Mouse (Mus musculus) lung, postnatal 0 days (tissue): Measurements from ENCODE around the gene Scnn1g. TPM values are rescaled to one million over a fixed set of nuclear protein-coding genes. Genes with fewer than 3 reads are reported as not detected.
A peak's percentile ranks its signal among the peaks of the same experiment; 100 is the strongest.

Experiments
- ATAC-seq: fragments of 200-750 bp; cut with Nextera tagmentation; 2 replicates; pipeline ENCODE4 v1.8.0; 2017; ENCODE audit warnings: moderate library complexity
- DNase-seq: peaks from one replicate; pipeline ENCODE4 v3.0.0-alpha.2; 2016; ENCODE audit warnings: low spot score
- H3K27ac ChIP-seq: fragments of 300-500 bp; sonication (generic); 2 replicates; pipeline ENCODE4 v1.5.1; 2014; ENCODE audit warnings: antibody characterized with exemption, mild to moderate bottlenecking, low read length, mixed read lengths
- H3K27me3 ChIP-seq: fragments of 300-500 bp; sonication (generic); replicated peaks from 2 replicates; pipeline ENCODE4 v1.6.1; 2014; ENCODE audit warnings: low read length, mixed read lengths; ENCODE audit not compliant: insufficient read depth
- H3K36me3 ChIP-seq: fragments of 300-500 bp; sonication (generic); 2 replicates; pipeline ENCODE4 v1.6.1; 2014; ENCODE audit warnings: low read length, mixed read lengths; ENCODE audit not compliant: insufficient read depth
- H3K4me1 ChIP-seq: fragments of 300-500 bp; sonication (generic); 2 replicates; pipeline ENCODE4 v1.6.1; 2014; ENCODE audit warnings: antibody characterized with exemption, low read depth, low read length, mixed read lengths; ENCODE audit not compliant: insufficient read depth
- H3K4me2 ChIP-seq: fragments of 300-500 bp; sonication (generic); replicated peaks from 2 replicates; pipeline ENCODE4 v1.6.1; 2014; ENCODE audit warnings: low read depth, mild to moderate bottlenecking, low read length, moderate library complexity, mixed read lengths
- H3K4me3 ChIP-seq: fragments of 300-500 bp; sonication (generic); 2 replicates; pipeline ENCODE4 v1.5.1; 2014; ENCODE audit warnings: low read depth, low read length
- H3K9ac ChIP-seq: fragments of 300-500 bp; sonication (generic); replicated peaks from 2 replicates; pipeline ENCODE4 v1.6.1; 2014; ENCODE audit warnings: low read depth, mild to moderate bottlenecking
- H3K9me3 ChIP-seq: fragments of 300-500 bp; sonication (generic); 2 replicates; pipeline ENCODE4 v1.6.1; 2016; ENCODE audit warnings: low read length, mixed read lengths
- CTCF ChIP-seq: IDR thresholded peaks from 2 replicates; pipeline ENCODE4 v1.5.1; 2016; ENCODE audit warnings: antibody characterized with exemption, mild to moderate bottlenecking
- EP300 ChIP-seq: IDR thresholded peaks from 2 replicates; pipeline ENCODE4 v1.6.1; 2016; ENCODE audit warnings: antibody characterized with exemption, mild to moderate bottlenecking, control low read depth
- WGBS: fragments of 180-500 bp; shearing (Covaris S2); extraction: QIAGEN DNeasy Blood & Tissue Kit; methylation state at CpG from one replicate; pipeline ENCODE4 v1.1.7; 2014; 5-methylcytosine and 5-hydroxymethylcytosine counted together
- polyA plus RNA-seq: library from polyadenylated mRNA; unstranded; fragments of >200 nt; fragmentation: Nextera tagmentation; extraction: Ambion mirVana; gene quantifications from 2 replicates; pipeline ENCODE4 v1.2.1, GENCODE M21; 2015

The Scnn1g gene
- polyA plus RNA-seq, 1 experiment from 2014 or later: 139 TPM

GRCm38 (mm10) chr7:121763328-121763727, 29.0 kb downstream of the Scnn1g start:
- TF ChIP-seq CTCF: no peak
- TF ChIP-seq EP300: no peak
- ATAC-seq: no peak

DNA sequence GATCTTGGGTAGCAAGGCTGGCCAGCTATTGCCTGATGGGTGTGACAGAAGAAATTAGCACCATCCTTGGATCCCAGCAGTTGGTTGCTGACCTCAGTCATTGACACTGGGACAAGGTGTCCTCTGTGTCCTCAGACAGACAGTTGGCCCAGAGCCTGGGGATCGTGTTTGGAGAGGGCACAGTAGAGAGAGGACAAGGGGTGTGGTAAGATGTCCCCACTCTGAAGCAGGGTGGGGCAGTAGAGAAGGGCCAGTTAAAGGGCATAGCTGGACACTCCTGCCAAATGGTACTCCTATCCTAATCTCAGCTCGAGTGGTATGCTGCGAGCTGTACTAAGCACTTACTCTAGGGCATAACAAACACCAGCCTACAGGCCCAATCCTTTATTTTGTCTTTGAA, 33.6 kb downstream of the Scnn1g start:
- H3K9ac ChIP-seq: no peak overlapping the region
- no peaks in the 10 kb centered on the region for H3K4me1 ChIP-seq
- TF ChIP-seq CTCF (no peak), EP300 (peak; percentile 99)
- no peaks in the 10 kb centered on the region for H3K27me3 ChIP-seq
- WGBS: 48% methylated on average over 3 of the region's 3 CpGs
- no peak overlapping the region for H3K4me3 ChIP-seq
- no peaks in the 10 kb centered on the region for H3K9me3 ChIP-seq
- ATAC-seq (peak; percentile 95), DNase-seq (peak; percentile 78)
- H3K27ac ChIP-seq: peak overlapping the region; percentile 51; the same call in 1 of the 2 replicates
- H3K4me2 ChIP-seq: no peak overlapping the region
- no peaks in the 10 kb centered on the region for H3K36me3 ChIP-seq

More at GRCm38 (mm10) chr7:121763328-121763727, 29.0 kb downstream of the Scnn1g start:
- Histone ChIP-seq H3K27me3 (no peaks in the 10 kb centered on the region), H3K27ac (no peak overlapping the region), H3K9me3 (no peaks in the 10 kb centered on the region), H3K4me2 (no peak overlapping the region), H3K4me3 (no peak overlapping the region), H3K4me1 (no peaks in the 10 kb centered on the region), H3K9ac (no peak overlapping the region), H3K36me3 (no peaks in the 10 kb centered on the region)
- 60% methylated on average over 4 of the region's 4 CpGs for WGBS
- DNase-seq: no peak

GRCm38 (mm10) chr7:121768983-121769382, 34.7 kb downstream of the Scnn1g start:
- H3K9ac ChIP-seq: no peak overlapping the region
- H3K27me3 ChIP-seq: no peaks in the 10 kb centered on the region
- no peak overlapping the region for H3K4me2 ChIP-seq
- H3K36me3 ChIP-seq: no peaks in the 10 kb centered on the region
- H3K4me1 ChIP-seq: no peaks in the 10 kb centered on the region
- TF ChIP-seq EP300 (no peak), CTCF (no peak)
- no peaks in the 10 kb centered on the region for H3K9me3 ChIP-seq
- no peak overlapping the region for H3K4me3 ChIP-seq
- DNase-seq (no peak), ATAC-seq (peak; percentile 41; the same call in 1 of the 2 replicates)
- peak overlapping the region; percentile 59; the same call in 1 of the 2 replicates for H3K27ac ChIP-seq
- 67% methylated on average over 9 of the region's 9 CpGs for WGBS

- ATAC-seq: peak; percentile 93
- no peaks in the 10 kb centered on the region for H3K27me3 ChIP-seq
- no peaks in the 10 kb centered on the region for H3K36me3 ChIP-seq
- H3K27ac ChIP-seq: peak overlapping the region; percentile 62
- TF ChIP-seq EP300 (peak; percentile 99), CTCF (no peak)
- H3K4me2 ChIP-seq: no peak overlapping the region
- no peak overlapping the region for H3K4me3 ChIP-seq
- no peaks in the 10 kb centered on the region for H3K9me3 ChIP-seq
- no peaks in the 10 kb centered on the region; the same call in 1 of the 2 replicates for H3K4me1 ChIP-seq
- no peak overlapping the region for H3K9ac ChIP-seq
- DNase-seq: peak; percentile 92
- 35% methylated on average over 1 of the region's 1 CpGs for WGBS
Observed at GRCm38 (mm10) chr7:121778553-121778952, 44.3 kb downstream of the Scnn1g start.

DNA sequence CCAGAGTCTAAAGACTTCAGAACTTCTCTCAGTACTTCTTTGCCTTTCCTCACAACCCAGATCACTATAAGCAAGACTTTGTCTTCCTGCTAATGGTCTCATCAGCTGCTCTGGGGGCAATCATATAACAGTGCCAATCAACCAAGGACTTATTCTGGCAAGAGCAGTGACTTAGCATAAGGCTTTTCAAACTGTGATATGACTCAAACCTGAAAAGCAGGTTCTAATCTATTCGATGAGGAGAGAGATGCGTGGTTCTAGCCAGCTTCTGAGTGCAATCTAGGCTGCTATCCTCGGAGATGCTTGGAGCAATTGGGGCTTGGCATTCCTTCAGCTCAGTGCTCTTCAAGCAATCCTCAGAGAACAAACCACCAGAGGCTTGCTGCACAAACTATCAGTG, 44.7 kb downstream of the Scnn1g start:
- no peak overlapping the region for H3K9ac ChIP-seq
- peak; percentile 72 for DNase-seq
- WGBS: 44% methylated on average over 3 of the region's 3 CpGs
- peak; percentile 78 for ATAC-seq
- H3K4me1 ChIP-seq: no peaks in the 10 kb centered on the region; the same call in 1 of the 2 replicates
- H3K4me2 ChIP-seq: no peak overlapping the region
- H3K4me3 ChIP-seq: no peak overlapping the region
- TF ChIP-seq CTCF: no peak
- peak; percentile 36 for TF ChIP-seq EP300
- H3K27me3 ChIP-seq: no peaks in the 10 kb centered on the region
- no peaks in the 10 kb centered on the region for H3K9me3 ChIP-seq
- no peaks in the 10 kb centered on the region for H3K36me3 ChIP-seq
- H3K27ac ChIP-seq: peak overlapping the region; percentile 62

- no peaks in the 10 kb centered on the region; the same call in 1 of the 2 replicates for H3K4me1 ChIP-seq
- H3K9me3 ChIP-seq: no peaks in the 10 kb centered on the region
- no peak for ATAC-seq
- H3K4me2 ChIP-seq: no peak overlapping the region
- H3K4me3 ChIP-seq: no peak overlapping the region
- H3K27ac ChIP-seq: peak overlapping the region; percentile 62
- H3K9ac ChIP-seq: no peak overlapping the region
- H3K36me3 ChIP-seq: no peaks in the 10 kb centered on the region
- no peaks in the 10 kb centered on the region for H3K27me3 ChIP-seq
- DNase-seq: no peak
- no peak for TF ChIP-seq EP300
- no peak for TF ChIP-seq CTCF
Observed at GRCm38 (mm10) chr7:121779409-121779808, 45.1 kb downstream of the Scnn1g start.
